Mouse (Mus musculus) G1E (cell line): ENCODE data around the gene Jag2. TPM values are rescaled to one million over a fixed set of nuclear protein-coding genes. Genes with fewer than 3 reads are reported as not detected.

Experiments used
- ATAC-seq: 2 replicates; pipeline ENCODE4 v1.8.0; 2016; ENCODE audit warnings: mild to moderate bottlenecking; ENCODE audit not compliant: insufficient number of reproducible peaks, poor library complexity, low FRiP score, severe bottlenecking; ENCODE audit errors: extremely low read depth
- DNase-seq: peaks from one replicate; pipeline ENCODE4 v3.0.0; 2012; ENCODE audit warnings: low spot score
- H3K27me3 ChIP-seq: 2 replicates; pipeline ENCODE4 v1.6.1; 2012; ENCODE audit warnings: mild to moderate bottlenecking, low read length, inconsistent platforms; ENCODE audit not compliant: insufficient read depth
- H3K36me3 ChIP-seq: replicated peaks from 2 replicates; pipeline ENCODE3; 2012; ENCODE audit warnings: mild to moderate bottlenecking, inconsistent platforms
- H3K4me1 ChIP-seq: 2 replicates; pipeline ENCODE4 v1.6.1; 2012; ENCODE audit warnings: low read depth, low read length, inconsistent platforms, mixed read lengths; ENCODE audit not compliant: insufficient read depth
- H3K4me3 ChIP-seq: 2 replicates; pipeline ENCODE4 v1.5.1; 2012; ENCODE audit warnings: low read depth, mild to moderate bottlenecking, inconsistent platforms, low read length, moderate library complexity, mixed read lengths
- H3K9me3 ChIP-seq: replicated peaks from 2 replicates; pipeline ENCODE4 v1.6.1; 2012; ENCODE audit warnings: inconsistent platforms
- CTCF ChIP-seq: IDR thresholded peaks from 2 replicates; pipeline ENCODE4 v1.5.1; 2012; ENCODE audit warnings: low read depth, low read length, inconsistent platforms, mixed read lengths
- GATA1 ChIP-seq: IDR thresholded peaks from 2 replicates; pipeline ENCODE4 v1.6.1; 2012; ENCODE audit warnings: borderline replicate concordance, low read length, inconsistent platforms, mixed read lengths
- GATA2 ChIP-seq: IDR thresholded peaks from 2 replicates; pipeline ENCODE4 v1.6.1; 2012; ENCODE audit warnings: low read depth, low read length, inconsistent platforms, borderline replicate concordance
- POLR2AphosphoS5 ChIP-seq: IDR thresholded peaks from 2 replicates; pipeline ENCODE4 v1.6.1; 2012; ENCODE audit warnings: low read depth, low read length, inconsistent platforms; ENCODE audit not compliant: insufficient replicate concordance
- TAL1 ChIP-seq: conservative IDR thresholded peaks from 2 replicates; pipeline ENCODE4 v1.6.1; 2012; ENCODE audit warnings: low read depth, low read length, inconsistent platforms, mixed read lengths
- polyA plus RNA-seq: library from polyadenylated mRNA; stranded (reverse); fragments of >175 nt; gene quantifications from 2 replicates; pipeline ENCODE4 v1.2.3, GENCODE M21; 2012
- total RNA-seq, 2 experiments: library from RNA; stranded (forward) in 1 of 2; stranded (reverse) in 1 of 2; fragments of 200-1000 nt in 1 of 2; fragments of >200 nt in 1 of 2; fragmentation: Nextera tagmentation in 1 of 2; gene quantifications; 2 replicates each; pipeline ENCODE4 v1.2.3; 2014 to 2017

The Jag2 gene
- total and polyA plus RNA-seq, 3 experiments: 0.44 to 1.8 (median 0.60) TPM

- TF ChIP-seq TAL1: no peak
- no peak for TF ChIP-seq GATA1
- TF ChIP-seq POLR2AphosphoS5: no peak
- no peak for TF ChIP-seq GATA2
- no peak for TF ChIP-seq CTCF
- Histone ChIP-seq H3K4me3 (no peak overlapping the region), H3K9me3 (no peaks in the 10 kb centered on the region), H3K4me1 (no peaks in the 10 kb centered on the region; the same call in 1 of the 2 replicates), H3K36me3 (no peaks in the 10 kb centered on the region), H3K27me3 (peaks cover 12% of the 10 kb centered on the region; the same call in 1 of the 2 replicates)
- DNase-seq: no peak
- no peak for ATAC-seq
Measured at GRCm38 (mm10) chr12:112914527-112914926, 15.0 kb downstream of the Jag2 start.

GRCm38 (mm10) chr12:112912951-112913745 is 16.4 kb downstream of the Jag2 start:
- no peak overlapping the region for H3K4me3 ChIP-seq
- TF ChIP-seq GATA1: no peak
- no peaks in the 10 kb centered on the region for H3K36me3 ChIP-seq
- H3K9me3 ChIP-seq: no peaks in the 10 kb centered on the region
- DNase-seq (no peak), ATAC-seq (no peak)
- H3K4me1 ChIP-seq: no peaks in the 10 kb centered on the region; the same call in 1 of the 2 replicates
- peaks cover 7% of the 10 kb centered on the region; the same call in 1 of the 2 replicates for H3K27me3 ChIP-seq

- peaks cover 7% of the 10 kb centered on the region; the same call in 1 of the 2 replicates for H3K27me3 ChIP-seq
- H3K9me3 ChIP-seq: no peaks in the 10 kb centered on the region
- H3K4me3 ChIP-seq: no peak overlapping the region
- ATAC-seq (no peak), DNase-seq (no peak)
- TF ChIP-seq GATA2 (no peak), POLR2AphosphoS5 (no peak), TAL1 (no peak), GATA1 (no peak), CTCF (no peak)
- H3K4me1 ChIP-seq: no peaks in the 10 kb centered on the region; the same call in 1 of the 2 replicates
- no peaks in the 10 kb centered on the region for H3K36me3 ChIP-seq
Measured at GRCm38 (mm10) chr12:112911701-112912100, 17.9 kb downstream of the Jag2 start.

GRCm38 (mm10) chr12:112908991-112909390 is 20.6 kb downstream of the Jag2 start:
- H3K9me3 ChIP-seq: no peaks in the 10 kb centered on the region
- peaks cover 8% of the 10 kb centered on the region; the same call in 1 of the 2 replicates for H3K27me3 ChIP-seq
- ATAC-seq (no peak), DNase-seq (no peak)
- no peaks in the 10 kb centered on the region; the same call in 1 of the 2 replicates for H3K4me1 ChIP-seq
- H3K4me3 ChIP-seq: no peak overlapping the region
- H3K36me3 ChIP-seq: no peaks in the 10 kb centered on the region
- TF ChIP-seq TAL1: no peak
- no peak for TF ChIP-seq GATA1
- no peak for TF ChIP-seq GATA2
- no peak for TF ChIP-seq POLR2AphosphoS5
- no peak for TF ChIP-seq CTCF

GRCm38 (mm10) chr12:112905001-112905400 is 24.6 kb downstream of the Jag2 start:
- H3K4me3 ChIP-seq: no peak overlapping the region
- H3K27me3 ChIP-seq: peaks cover 6% of the 10 kb centered on the region; the same call in 1 of the 2 replicates
- TF ChIP-seq GATA2 (no peak), TAL1 (no peak), CTCF (no peak), POLR2AphosphoS5 (no peak), GATA1 (no peak)
- H3K36me3 ChIP-seq: no peaks in the 10 kb centered on the region
- H3K9me3 ChIP-seq: no peaks in the 10 kb centered on the region
- no peak for ATAC-seq
- DNase-seq: no peak
- H3K4me1 ChIP-seq: no peaks in the 10 kb centered on the region

GRCm38 (mm10) chr12:112903941-112904340 is 25.6 kb downstream of the Jag2 start:
- TF ChIP-seq POLR2AphosphoS5 (no peak), GATA2 (no peak), CTCF (no peak), GATA1 (no peak), TAL1 (no peak)
- Histone ChIP-seq H3K9me3 (no peaks in the 10 kb centered on the region), H3K4me3 (no peak overlapping the region), H3K27me3 (peaks cover 6% of the 10 kb centered on the region; the same call in 1 of the 2 replicates), H3K36me3 (no peaks in the 10 kb centered on the region), H3K4me1 (no peaks in the 10 kb centered on the region)
- no peak for DNase-seq
- ATAC-seq: no peak
